Mouse (Mus musculus) frontal cortex, adult 2 months (tissue): ENCODE results near the gene Gnptg. TPM values are rescaled to one million over a fixed set of nuclear protein-coding genes. Genes with fewer than 3 reads are reported as not detected.
A peak's percentile ranks its signal among the peaks of the same experiment; 100 is the strongest.
"Not testable (repeated sequence)": the region's sequence is repeated elsewhere in the genome, so short reads cannot be mapped to it uniquely, and the experiment has no call there.

Experiments
- DNase-seq, 2 experiments: peaks; one replicate each; pipeline ENCODE4 v3.0.0; 2022; ENCODE audit warnings: low spot score in 1 of 2; ENCODE audit errors: extremely low spot score in 1 of 2
- polyA plus RNA-seq: library from polyadenylated mRNA; depleted of rRNA; stranded (reverse); fragments of >200 nt; gene quantifications from 2 replicates; pipeline ENCODE4 v1.2.3, GENCODE M21; 2012

Gene Gnptg
- polyA plus RNA-seq, 1 experiment = 128 TPM

DNA sequence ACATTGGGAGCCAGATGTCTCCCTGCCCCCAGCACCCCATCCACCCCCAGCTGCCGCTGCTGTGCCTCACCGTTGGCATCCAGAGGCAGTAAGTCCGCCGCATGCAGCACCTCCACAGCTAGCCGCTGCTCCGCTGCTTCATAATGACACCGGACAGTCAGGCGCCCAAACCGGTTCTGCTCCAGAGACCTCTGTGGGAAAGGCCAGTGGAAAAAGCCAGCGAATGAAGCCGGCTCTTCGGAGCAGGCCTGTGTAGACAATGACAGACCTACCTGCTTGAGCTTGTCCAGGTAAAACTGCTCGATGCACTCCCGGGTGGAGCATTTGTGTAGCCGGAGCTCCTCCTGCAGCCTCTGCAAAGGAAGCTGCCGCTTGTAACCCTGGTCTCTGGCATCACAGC is 4.3 kb upstream of the Gnptg start:
- DNase-seq = no peak

DNA sequence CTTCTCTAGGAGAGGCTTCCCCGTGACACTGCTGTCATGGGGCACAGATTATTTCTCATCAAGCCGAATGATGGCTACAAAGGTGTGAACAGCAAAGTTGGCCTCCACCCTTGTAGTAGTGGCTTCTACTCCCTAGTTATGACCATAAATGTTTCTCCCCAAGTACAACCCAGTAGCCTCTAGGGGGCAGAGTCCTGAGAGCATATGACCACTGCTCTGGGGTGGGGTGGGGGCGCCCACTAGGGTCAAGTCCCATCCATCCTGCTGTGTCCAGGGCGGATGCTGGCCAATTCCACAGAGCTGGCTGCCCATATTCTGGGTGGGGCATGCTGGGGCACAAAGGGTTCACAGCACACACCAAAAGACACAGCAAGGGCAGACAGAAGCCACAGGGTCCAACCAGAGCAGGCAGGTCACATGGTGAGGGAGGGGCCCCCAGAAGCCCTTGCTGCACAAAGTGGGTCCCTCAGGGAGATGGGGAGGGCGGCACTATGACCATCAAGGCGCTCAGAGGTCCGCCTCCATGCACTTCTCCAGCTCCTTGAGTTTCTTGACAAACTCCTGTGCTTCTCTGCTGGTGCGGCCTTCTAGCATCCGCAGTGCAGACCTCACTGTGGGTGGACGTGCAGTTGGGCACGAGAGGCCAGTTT is 3.3 kb upstream of the Gnptg start:
- DNase-seq = no peak

DNA sequence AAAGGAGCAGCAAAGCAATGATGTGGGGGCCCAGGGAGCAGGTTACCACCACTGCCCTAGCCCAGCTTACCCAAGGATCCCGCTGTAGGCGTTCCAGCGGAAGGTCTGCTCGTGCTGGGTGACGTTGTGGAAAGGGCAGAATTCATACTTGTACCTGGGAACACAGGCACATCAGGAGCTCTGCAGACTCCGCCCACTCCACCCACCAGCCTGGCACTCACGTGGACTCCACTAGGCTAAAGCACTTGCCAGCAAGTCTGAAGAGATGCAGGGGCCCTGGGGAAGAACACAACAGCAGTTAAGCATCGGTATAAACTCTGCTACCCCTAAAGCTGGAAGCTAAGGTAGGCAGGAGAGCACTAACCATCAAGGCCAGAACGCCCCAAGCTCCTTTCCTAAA is 4.3 kb downstream of the Gnptg start:
- peak in 1 of 2 experiments; percentile 66 for DNase-seq

DNA sequence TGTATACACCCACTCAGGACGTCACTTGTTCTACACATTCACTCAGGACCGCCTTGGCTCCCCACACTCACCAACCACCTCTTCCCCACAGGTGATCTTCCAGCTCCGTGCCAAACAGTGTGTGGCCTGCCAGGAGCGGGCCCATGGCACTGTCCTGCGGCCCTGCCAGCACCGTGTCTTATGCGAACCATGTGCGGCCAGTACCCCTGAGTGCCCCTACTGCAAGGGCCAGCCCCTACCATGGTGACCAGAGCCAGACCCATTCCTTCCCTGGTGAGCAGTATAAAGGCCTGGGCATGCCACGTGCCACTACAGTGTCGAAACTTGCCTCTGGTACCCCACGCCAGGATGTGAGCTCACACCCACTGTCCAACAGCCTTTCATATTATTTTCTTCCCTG is 8.3 kb downstream of the Gnptg start:
- not testable (repeated sequence) for DNase-seq

DNA sequence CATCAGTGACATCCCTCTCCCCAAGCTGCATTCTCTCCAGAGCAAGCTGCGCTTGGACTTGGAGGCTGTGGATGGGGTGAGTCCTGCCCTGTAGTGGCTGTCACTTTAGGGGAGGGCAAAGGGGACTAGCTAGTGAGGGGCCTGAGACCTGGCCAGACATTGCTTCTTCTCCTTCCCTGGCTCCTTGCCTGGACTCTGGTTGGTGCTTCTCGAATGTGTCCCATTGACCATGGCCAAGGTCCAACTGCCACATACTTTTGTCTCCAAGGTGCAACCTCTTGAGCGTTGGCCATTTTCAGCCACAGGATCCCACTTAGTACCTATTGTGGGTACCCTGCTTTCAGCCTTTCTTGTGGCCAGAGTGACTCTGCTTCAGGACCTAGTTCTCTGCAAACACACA is 9.2 kb downstream of the Gnptg start:
- DNase-seq = no peak

DNA sequence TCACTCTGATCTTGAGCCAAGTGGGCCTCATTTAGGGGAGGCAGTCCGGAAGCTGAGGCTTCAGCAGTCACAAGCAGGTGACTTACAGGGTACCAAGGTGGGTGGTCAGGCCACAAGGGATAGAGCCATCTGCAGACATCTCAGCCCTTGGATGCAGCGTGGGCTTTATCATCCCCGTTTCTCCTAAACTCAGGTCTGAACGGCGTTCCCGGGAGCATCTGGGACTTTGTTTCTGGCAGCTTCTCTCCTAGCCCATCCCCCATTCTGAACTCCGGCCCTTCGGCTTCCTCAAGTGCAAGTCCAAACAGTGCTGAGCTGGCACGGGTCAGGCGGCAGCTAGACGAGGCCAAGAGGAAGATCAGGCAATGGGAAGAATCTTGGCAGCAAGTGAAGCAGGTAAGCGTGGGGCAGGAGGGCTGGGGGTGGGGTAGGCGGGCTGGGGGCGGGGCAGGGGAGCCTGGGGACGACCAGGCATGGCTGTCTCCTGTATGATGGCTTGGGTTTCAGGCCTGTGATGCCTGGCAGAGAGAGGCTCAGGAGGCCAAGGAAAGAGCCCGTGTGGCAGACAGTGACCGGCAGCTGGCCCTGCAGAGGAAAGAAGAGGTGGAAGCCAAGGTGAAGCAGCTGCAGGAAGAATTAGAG is 9.8 kb downstream of the Gnptg start:
- DNase-seq = not testable (repeated sequence)

DNA sequence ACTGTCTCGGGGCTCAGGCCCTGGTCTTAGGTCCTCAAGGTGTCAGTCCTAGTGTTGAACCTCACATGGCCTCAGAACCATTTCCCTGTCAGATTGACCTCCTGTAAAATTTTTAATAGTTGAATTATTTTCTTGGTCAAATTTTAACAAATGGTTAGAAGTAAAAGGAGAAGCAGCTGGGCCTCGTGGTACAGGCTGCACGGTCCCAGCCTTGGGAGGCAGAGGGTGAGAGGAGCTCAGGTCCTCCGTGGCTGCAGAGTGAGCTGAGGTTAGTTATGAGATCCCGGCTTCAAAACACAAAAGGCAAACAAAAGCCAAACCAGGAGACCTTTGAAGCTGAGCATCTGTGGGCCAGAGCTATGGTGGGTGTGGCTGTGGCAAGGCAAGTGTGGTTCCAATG is 11.9 kb downstream of the Gnptg start:
- DNase-seq = no peak

DNA sequence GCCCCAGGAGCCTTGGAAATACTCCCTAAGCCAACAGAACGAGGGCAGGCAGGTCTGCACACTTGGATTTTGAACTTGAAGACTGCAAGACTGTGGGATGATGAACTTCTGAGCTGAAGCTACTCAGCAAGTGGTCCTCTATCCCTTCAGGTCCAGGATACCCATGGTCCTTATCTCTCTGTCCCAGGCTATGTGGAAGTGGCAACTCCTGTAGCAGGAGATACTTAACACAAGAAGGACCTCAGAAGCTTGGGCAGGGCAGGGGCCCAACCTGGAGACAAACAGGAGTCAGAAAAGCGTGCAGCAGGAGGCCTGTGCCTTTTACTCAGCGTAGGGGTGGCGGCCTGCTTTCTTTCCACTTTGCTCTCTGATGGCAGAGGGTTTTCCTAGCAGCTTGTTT is 14.3 kb downstream of the Gnptg start:
- no peak for DNase-seq

DNA sequence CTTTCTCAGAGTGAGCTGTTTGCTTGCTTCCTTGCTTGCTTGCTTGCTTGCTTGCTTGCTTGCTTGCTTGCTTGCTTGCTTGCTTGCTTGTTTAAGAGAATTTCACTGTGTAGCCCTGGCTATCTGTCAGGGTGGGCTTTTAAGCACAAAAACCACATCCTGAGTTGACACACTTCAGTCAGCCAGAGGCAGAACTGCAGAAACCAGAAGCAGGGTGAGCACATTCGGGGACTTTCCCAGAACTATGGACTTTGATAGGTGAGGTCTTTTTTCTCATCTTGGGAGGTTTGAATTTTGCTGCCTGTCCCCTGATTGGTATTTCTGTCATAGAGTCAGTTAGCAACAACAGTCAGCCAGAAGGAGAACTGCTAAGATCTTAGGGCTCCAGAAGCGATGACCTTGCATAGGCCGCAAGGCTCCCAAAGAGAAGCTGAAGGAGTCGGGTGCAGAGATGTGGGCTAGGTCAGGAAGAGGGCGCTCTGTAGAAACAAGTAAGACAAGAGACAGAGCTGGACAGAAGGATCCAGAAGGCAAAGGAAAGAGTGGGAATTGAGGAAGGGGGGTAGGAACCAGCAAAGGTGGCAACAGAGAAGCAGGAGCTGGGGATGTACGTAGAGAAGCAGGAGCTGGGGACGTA is 15.2 kb downstream of the Gnptg start:
- no peak for DNase-seq

DNA sequence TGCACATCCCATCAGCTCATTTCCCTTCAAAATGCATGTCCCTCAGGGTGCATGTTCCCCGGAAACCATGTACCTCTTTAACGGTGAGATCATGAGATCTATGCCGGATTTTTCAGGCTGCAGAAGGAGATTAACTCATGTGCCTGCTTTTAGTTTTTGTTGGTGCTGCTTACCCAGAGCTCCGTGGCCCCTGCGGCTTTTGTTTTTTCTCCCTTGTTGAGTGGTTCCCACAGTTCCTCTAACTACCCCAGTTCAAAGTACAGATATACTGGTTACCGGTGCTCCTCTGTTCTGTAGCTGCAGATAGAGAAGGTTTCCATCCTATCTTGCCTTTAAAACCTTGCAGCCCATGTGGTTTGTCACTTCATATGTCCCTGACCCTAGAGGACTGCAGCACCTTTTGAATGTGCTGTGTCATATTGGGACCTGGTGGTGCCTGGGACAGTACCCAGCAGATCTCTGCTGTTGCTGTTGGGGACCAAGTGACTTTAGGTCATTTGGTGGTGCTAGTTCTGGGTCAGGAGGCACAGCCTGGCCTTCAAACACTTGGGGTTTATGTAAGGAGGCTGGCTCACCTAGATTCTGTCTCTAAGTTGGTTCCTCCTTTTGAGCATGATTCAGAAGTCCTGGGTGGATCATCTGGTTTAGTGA is 16.8 kb downstream of the Gnptg start:
- DNase-seq = peak in 1 of 2 experiments; percentile 30

DNA sequence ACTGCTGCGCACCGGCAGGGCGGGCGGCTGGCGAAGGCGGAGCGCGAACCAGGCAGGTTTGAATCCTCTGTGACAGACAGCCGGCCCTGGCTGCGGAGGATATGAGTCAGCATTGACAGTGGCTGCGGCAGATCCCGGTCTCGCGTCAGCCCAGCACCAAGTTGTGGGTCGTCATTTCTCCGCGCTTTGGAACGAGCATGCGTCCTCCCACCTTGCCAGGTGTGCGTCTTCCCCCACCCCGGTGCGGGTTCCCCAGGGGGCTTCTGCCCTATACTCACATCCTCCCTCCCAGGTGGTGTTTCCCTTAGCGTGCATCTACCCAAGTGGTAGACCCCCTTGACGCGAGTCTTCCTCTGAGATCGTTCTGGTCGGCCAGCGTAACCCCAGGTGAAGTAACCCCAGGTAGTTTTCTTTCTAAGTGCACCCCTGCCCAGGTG is 17.4 kb downstream of the Gnptg start:
- DNase-seq = peak in 1 of 2 experiments; percentile 61

DNA sequence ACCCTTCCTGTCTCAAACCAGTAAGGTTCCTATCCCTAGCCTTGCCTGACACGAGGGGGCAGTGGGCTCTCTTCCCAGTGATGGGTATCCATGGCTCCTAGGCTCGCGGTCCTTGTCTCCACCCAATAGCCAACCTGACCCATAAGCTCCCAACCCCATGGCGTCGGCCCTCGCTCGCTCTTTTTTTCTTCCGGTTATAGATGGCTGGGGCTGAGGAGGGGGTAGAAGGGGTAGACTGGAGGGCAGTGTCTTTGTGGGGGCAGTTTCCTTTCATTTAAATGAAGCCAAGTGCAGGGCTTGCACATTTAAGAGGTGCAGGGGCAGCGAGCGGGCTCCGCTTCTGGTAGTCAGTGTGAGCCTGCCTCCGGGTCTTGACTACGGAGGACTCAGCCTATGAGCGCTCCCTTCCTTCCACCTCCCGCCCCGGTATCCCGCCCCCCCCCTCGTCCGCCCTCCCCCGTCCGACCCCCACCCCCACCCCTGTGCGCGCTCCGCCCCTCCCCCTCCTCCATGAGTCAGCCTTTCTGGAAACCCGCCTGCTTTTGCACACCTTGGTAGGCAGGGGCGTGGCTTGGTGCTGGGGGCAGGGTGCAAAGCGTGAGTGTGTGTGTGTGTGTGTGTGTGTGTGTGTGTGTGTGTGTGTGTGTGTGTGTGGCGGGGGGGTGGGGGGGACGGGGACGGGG is 18.0 kb downstream of the Gnptg start:
- DNase-seq = peak in 1 of 2 experiments; percentile 63

DNA sequence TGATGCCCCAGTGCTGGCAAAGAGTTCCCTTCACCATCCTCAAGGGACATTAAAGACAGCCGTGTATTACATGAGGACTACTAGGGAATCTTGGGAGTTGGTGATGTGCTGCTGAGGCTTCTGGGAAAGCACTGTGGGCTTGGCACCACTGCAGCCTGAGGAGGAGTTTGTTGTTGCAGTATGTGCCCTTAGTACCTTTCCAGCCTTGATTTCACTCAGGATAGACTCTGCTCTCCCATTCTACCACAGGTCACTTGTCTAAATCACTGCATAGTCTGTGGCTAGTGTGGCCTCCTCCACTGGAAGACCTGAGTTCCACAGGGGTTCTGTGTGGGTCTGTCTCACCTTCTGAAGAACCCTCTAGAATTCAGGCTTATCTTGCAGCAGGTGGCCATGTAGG is 19.2 kb downstream of the Gnptg start:
- DNase-seq = no peak

DNA sequence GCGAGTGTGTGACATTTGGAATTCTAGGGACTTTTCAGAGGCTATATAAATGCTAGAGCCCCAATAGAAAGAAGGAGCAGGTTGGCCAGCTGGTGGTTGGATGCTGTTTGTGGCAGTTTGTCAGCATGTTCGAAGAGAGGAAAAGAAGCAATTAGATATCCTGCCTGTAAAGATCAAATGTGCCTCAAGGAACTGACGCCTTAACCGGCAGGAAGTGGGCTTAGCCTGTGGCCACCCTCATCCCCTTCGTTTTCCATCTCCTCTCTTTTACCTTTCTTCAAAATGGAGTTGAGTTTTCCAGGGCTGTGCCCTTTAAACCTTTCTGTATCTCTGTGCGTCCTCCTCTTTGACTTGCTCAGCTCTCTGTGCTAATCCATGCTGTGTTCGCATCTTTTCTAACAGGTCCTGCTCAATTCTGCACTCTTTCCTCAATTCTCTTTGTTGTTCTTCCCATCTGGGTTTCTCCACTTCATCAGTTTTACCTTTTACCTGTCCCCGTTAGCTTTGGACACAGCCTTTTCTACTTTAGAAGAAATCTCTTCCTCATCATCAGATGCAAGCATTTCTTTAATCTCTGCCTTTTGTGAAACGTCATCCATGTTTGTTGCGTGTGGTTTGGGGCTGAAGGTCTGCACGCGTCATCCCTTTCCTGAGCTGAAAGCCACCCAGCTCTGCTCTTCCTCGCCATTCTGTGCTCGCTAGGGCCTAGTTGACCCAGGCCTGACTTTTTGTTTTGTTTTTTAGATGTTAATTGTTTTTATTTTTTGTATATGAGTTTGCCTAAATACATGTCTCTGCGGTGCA is 20.2 kb downstream of the Gnptg start:
- DNase-seq = no peak

DNA sequence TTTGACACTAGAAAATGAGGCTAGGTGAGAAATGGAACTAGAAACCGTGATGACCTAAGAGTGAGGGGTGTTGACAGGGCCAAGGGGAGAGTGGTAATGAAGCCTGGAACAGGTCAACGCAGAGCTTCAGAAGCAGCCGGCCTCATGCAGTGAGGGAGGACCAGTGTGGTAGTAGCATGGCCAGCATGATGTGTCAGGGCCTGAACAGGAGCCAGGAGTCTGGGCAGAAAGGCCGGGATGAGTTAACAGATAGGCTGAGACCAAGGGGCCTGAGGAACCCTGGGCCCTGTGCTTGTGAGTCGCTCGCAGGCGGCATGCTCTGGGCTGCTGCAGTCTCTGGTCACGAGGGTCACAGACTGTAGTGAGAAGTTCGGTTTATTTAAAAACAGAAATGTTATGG is 21.0 kb downstream of the Gnptg start:
- DNase-seq = no peak

DNA sequence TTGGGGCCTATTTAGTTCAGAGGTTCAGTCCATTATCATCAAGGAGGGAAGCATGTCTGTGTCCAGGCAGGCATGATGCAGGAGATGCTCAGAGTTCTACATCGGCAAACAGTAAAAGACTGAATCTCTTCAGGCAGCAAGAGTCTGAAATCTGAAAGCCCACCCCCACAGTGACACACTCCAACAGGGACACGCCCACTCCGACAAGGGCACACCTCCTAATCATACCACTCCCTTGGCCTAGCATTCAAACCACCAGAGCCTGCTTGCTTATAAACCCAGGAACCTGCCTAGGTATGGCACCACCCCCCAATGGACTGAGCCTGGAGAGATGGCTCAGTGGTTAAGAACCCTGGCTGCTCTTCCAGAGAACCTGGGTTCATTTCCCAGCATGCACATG is 24.5 kb downstream of the Gnptg start:
- no peak for DNase-seq

DNA sequence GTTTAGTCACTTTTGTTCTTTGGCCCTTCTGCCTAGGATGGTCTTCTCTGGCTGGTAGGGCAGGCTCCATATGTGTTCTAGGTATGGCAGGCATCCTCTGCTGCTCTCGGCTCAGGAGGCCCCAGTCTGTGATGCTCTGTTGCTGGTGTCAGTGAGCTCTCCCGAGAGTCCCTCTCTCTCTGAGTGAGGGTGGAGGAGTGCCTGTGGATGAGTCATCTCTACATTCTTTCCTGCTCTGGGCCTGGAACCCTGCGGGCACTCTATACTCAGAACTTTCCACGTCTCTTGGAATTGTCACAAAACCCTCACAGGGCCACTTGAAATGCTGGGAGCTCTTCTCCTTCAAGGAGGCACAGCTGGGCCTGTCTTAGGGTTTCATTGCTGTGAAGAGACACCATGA is 28.2 kb downstream of the Gnptg start:
- peak in 1 of 2 experiments; percentile 45 for DNase-seq

DNA sequence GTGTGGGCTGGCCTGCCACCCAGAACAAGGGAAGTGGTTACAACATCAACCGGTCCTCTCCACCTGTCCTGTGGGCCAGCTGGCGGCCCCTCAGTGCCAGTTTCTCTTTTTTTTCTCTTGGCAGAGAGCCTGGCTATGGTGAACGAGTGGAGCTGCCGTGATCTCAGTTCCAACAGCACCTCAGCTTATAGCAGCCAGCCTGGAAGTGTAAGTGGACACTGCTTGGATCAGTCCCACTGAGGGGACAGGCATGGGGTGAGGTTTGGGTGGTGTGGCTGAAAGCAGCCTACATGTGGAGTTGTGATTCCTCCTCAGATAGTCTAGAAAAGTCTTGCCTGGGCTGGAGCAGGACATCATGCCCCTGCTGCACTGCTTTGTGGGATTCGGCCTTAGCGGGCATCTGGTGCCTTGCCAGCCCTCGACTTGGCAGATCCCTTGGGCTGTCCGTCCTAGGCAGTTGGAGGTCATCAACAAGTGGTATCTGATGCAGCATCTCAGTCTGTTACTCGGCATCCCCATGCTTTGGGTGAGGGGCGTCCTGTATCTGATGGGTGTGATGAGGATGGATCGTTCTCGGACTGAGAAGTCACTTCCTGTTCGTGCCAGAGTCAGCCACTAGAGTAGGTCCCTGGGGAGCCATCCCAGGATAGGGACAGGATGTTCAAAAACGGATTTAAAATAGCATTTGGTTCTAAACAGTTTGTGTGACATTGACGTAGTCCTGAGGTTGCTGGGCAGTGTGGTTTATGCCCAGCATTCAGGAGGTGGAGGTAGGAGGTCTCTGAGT is 29.1 kb downstream of the Gnptg start:
- no peak for DNase-seq

DNA sequence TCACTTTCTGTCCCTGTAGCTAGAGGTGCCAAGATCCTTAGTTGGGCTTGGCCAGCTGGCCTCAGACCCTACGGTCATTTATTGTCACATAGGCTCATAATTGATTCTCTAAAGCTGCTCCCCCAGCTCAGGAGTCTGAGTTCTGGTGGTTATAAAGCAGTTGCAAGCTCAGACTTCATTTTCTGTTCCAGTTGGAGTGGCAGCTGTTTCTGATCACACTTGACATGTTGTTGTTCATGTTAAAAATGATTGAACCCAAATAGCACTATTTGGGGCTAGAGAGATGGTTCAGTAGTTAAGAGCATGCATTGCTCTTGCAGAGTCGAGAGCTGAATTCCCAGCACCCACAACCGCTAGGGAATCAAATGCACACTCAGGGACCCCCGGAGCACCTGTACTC is 29.9 kb downstream of the Gnptg start:
- DNase-seq = no peak
